Mouse (Mus musculus) forebrain, embryonic 10.5 days (tissue): ENCODE results near the gene Gjb6. TPM values are rescaled to one million over a fixed set of nuclear protein-coding genes. Genes with fewer than 3 reads are reported as not detected.

Source experiments
- polyA plus RNA-seq: library from polyadenylated mRNA; unstranded; fragments of >200 nt; fragmentation: Nextera tagmentation; extraction: Ambion mirVana; gene quantifications from 2 replicates; pipeline ENCODE4 v1.2.1, GENCODE M21; 2016

Gjb6 gene
- polyA plus RNA-seq, 1 experiment from 2014 or later: 0.60 TPM

Other genes starting within 250 kb of the Gjb6 start
- 64.4 and 70.6 TPM in 2 replicates for gene Zmym2, start 247.0 kb downstream of the Gjb6 start, polyA plus RNA-seq
- 0.06 TPM in 1 of 2 replicates, not detected in the other for gene Gja3, start 75.5 kb downstream of the Gjb6 start, polyA plus RNA-seq
- 0.50 and 0.83 TPM in 2 replicates for gene Gjb2, start 28.9 kb downstream of the Gjb6 start, polyA plus RNA-seq
- not detected in 2 replicates for gene Gm4491, start 17.7 kb downstream of the Gjb6 start, polyA plus RNA-seq